Mouse (Mus musculus) olfactory bulb, adult 2 months (tissue): Measurements from ENCODE around the gene Coro7.

ENCODE experiments used
- CTCF ChIP-seq: fragments of 200-500 bp; IDR thresholded peaks from 2 replicates; pipeline ENCODE4 v1.5.1; 2012; ENCODE audit warnings: low read depth, mild to moderate bottlenecking, low read length, moderate library complexity; ENCODE audit not compliant: insufficient read depth
- POLR2A ChIP-seq: fragments of 200-500 bp; IDR thresholded peaks from 2 replicates; pipeline ENCODE4 v1.6.1; 2012; ENCODE audit warnings: mild to moderate bottlenecking, low read depth, low read length, moderate library complexity; ENCODE audit not compliant: insufficient read depth

GRCm38 (mm10) chr16:4585642-4586530 lies 93.7 kb downstream of the Coro7 start:
- TF ChIP-seq CTCF = no peak
- no peak for TF ChIP-seq POLR2A
